Mouse (Mus musculus) kidney, adult 2 months (tissue): ENCODE data around the gene 9330161L09Rik.

Experiments used
- CTCF ChIP-seq: fragments of 200-500 bp; conservative IDR thresholded peaks from 2 replicates; pipeline ENCODE4 v1.5.1; 2011; ENCODE audit warnings: low read depth, mild to moderate bottlenecking, control low read depth, low read length, moderate library complexity, mixed read lengths; ENCODE audit not compliant: insufficient read depth, insufficient read length
- POLR2A ChIP-seq: fragments of 200-500 bp; IDR thresholded peaks from one replicate; pipeline ENCODE4 v1.6.1; 2011; ENCODE audit warnings: low read depth, low read length, control low read depth

DNA sequence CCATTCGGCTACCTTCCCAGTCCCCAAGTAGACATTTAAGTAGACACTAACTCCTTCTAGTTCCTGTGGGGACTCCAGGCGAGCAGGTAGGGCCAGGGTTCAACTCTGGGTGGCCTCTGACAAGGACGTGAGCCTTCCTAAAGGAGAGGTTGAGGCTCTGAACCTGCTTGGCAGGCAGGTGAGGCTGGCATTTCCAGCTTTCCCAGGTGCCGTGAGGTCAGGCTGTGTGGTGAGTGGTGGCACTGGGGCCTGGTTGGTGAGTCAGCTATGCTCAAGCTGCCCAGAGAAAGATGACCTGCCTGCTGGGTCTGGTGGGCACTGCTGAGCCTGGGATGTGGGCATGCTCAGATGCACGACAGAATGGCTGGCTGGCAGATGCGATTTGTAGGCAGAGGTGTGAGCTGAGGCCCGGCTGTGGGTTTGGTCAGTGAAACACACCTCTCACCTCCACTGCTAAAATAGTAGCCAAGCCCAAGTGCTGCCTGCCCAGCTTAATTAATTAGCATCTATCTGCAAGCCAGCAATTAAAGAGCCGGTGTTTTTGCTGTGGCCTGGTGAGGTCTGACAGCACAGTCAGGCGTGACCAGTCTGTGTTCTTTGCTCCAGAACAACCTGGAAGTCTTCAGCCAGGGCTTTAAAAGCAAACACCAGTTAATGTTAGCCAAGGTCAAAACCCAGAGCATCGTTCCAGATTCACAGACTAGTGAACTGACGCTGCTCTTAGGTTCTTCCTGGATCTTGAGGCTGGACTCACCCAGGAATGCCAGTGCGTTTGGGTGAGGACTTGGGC lies 11.9 kb downstream of the 9330161L09Rik start:
- no peak for TF ChIP-seq CTCF
- TF ChIP-seq POLR2A: no peak
